ENCODE assay signal across 21 mouse cellular contexts in the genomic region with DNA sequence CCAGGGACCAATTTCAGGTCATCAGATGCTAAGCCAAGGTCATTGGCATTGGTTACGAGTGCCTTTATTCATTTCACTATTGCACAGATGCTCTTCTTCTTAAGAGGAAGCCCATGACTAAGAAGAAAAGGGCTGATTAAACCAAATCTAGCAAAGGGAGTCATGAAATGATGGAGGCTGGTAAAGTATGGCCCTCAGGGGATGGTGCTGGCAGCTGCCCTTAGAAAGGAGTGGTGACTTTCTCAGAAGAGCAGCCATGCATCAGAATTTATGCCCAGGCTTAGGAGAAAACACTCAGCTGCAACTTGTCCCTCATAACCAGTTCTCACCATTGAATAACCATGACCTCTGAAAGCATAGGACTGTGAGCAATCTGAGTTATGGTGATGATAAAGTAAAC.
"Had no signal": no experiment of that assay in that cellular context is flagged by ENCODE, and none has a peak within 500 bp of the region (broad histone marks: within the 10 kb centered on the region; RNA-seq: fewer than 3 reads in every experiment).

No protein-coding gene starts in this region.

- H3K27ac ChIP-seq: intestine, embryonic 15.5 days; limb, embryonic 12.5 days; limb, embryonic 15.5 days; liver, embryonic 14.5 days; neural tube, embryonic 12.5 days; neural tube, embryonic 15.5 days; stomach, postnatal 0 days had no signal

- ATAC-seq: intestine, embryonic 15.5 days; liver, postnatal 0 days; lung, postnatal 0 days had no signal

- H3K9ac ChIP-seq: intestine, embryonic 15.5 days; limb, embryonic 12.5 days; limb, embryonic 15.5 days; liver, embryonic 14.5 days; liver, postnatal 0 days; lung, embryonic 14.5 days; neural tube, embryonic 12.5 days; neural tube, embryonic 15.5 days had no signal

- H3K4me2 ChIP-seq: intestine, embryonic 15.5 days; limb, embryonic 12.5 days; limb, embryonic 15.5 days; liver, embryonic 11.5 days; lung, embryonic 14.5 days; midbrain, embryonic 11.5 days; neural tube, embryonic 12.5 days; neural tube, embryonic 15.5 days had no signal

- H3K36me3 ChIP-seq: intestine, embryonic 15.5 days; limb, embryonic 12.5 days; limb, embryonic 15.5 days; neural tube, embryonic 12.5 days; neural tube, embryonic 15.5 days had no signal

- H3K9me3 ChIP-seq: intestine, embryonic 15.5 days; limb, embryonic 12.5 days; limb, embryonic 15.5 days; neural tube, embryonic 12.5 days; neural tube, embryonic 15.5 days had no signal

- DNase-seq: left cerebral cortex, postnatal 4 days; liver, postnatal 0 days; lung, embryonic 14.5 days; lung, postnatal 36 days; midbrain, embryonic 14.5 days; right cerebral cortex, adult 18-20 months; right cerebral cortex, postnatal 14 days; right cerebral cortex, postnatal 4 days; thymus, adult 2 months; thymus, postnatal 14 days; thymus, postnatal 4 days had no signal

- H3K4me3 ChIP-seq: intestine, embryonic 15.5 days; limb, embryonic 12.5 days; limb, embryonic 15.5 days; neural tube, embryonic 12.5 days; neural tube, embryonic 15.5 days had no signal

- H3K4me1 ChIP-seq: intestine, embryonic 15.5 days; limb, embryonic 15.5 days; neural tube, embryonic 12.5 days had no signal

- H3K27me3 ChIP-seq: intestine, embryonic 15.5 days; limb, embryonic 12.5 days; limb, embryonic 15.5 days; neural tube, embryonic 12.5 days; neural tube, embryonic 15.5 days had no signal
